Mouse (Mus musculus) MEL (cell line): ENCODE results near the gene Atp6v0a4. TPM values are rescaled to one million over a fixed set of nuclear protein-coding genes. Genes with fewer than 3 reads are reported as not detected.

Source experiments
- DNase-seq: peaks from one replicate; pipeline ENCODE4 v3.0.0; 2011; ENCODE audit warnings: low read depth, low spot score
- H3K27ac ChIP-seq: 2 replicates; pipeline ENCODE4 v1.5.1; 2012; ENCODE audit warnings: low read depth, mild to moderate bottlenecking, control low read depth, low read length, moderate library complexity; ENCODE audit not compliant: control insufficient read depth
- H3K27me3 ChIP-seq, 2 experiments: fragments of 150-350 bp in 1 of 2; sonication (generic) in 1 of 2; 2 replicates each; pipeline ENCODE4 v1.6.1; 2012; ENCODE audit warnings: low read length in 2 of 2, mild to moderate bottlenecking in 2 of 2, improper control_type of control experiment in 1 of 2, moderate library complexity in 1 of 2; ENCODE audit not compliant: insufficient read depth in 2 of 2, control insufficient read depth in 1 of 2
- H3K36me3 ChIP-seq, 2 experiments: 2 replicates each; pipeline ENCODE4 v1.6.1; 2012 to 2014; ENCODE audit warnings: low read length in 2 of 2, improper control_type of control experiment in 1 of 2, inconsistent platforms in 1 of 2, mild to moderate bottlenecking in 1 of 2; ENCODE audit not compliant: insufficient read depth in 2 of 2, control insufficient read depth in 1 of 2
- H3K4me1 ChIP-seq, 2 experiments: fragments of 150-350 bp in 1 of 2; sonication (generic) in 1 of 2; 2 replicates each; pipeline ENCODE4 v1.6.1; 2012; ENCODE audit warnings: low read length in 2 of 2, improper control_type of control experiment in 1 of 2, mild to moderate bottlenecking in 1 of 2; ENCODE audit not compliant: insufficient read depth in 2 of 2, control insufficient read depth in 1 of 2
- H3K4me3 ChIP-seq, 2 experiments: fragments of 150-350 bp in 1 of 2; sonication (generic) in 1 of 2; 2 replicates each; pipeline ENCODE4 v1.5.1; 2012; ENCODE audit warnings: low read depth in 2 of 2, low read length in 2 of 2, mild to moderate bottlenecking in 2 of 2, moderate library complexity in 2 of 2, control low read depth in 1 of 2, improper control_type of control experiment in 1 of 2; ENCODE audit not compliant: control insufficient read depth in 1 of 2, insufficient read depth in 1 of 2
- H3K79me2 ChIP-seq: 2 replicates; pipeline ENCODE4 v1.6.1; 2012; ENCODE audit warnings: mild to moderate bottlenecking, low read length, moderate library complexity; ENCODE audit not compliant: control insufficient read depth, poor library complexity, insufficient read depth
- H3K9ac ChIP-seq: 2 replicates; pipeline ENCODE4 v1.6.1; 2012; ENCODE audit warnings: low read depth, mild to moderate bottlenecking, control low read depth, low read length, moderate library complexity; ENCODE audit not compliant: control insufficient read depth, poor library complexity, severe bottlenecking
- H3K9me3 ChIP-seq: fragments of 150-350 bp; sonication (generic); replicated peaks from 2 replicates; pipeline ENCODE4 v1.6.1; 2012; ENCODE audit warnings: mild to moderate bottlenecking, low read length, improper control_type of control experiment, moderate library complexity; ENCODE audit not compliant: insufficient read depth
- ELF1 ChIP-seq: IDR thresholded peaks from 2 replicates; pipeline ENCODE4 v1.6.1; 2014; ENCODE audit warnings: low read depth, mild to moderate bottlenecking, inconsistent platforms, low read length, improper control_type of control experiment, moderate library complexity
- MAFK ChIP-seq: IDR thresholded peaks from 2 replicates; pipeline ENCODE4 v1.6.1; 2011; ENCODE audit warnings: low read depth, mild to moderate bottlenecking, low read length, improper control_type of control experiment, borderline replicate concordance
- MAX ChIP-seq: IDR thresholded peaks from 2 replicates; pipeline ENCODE4 v1.6.1; 2011; ENCODE audit warnings: low read length, improper control_type of control experiment
- NELFE ChIP-seq: IDR thresholded peaks from 2 replicates; pipeline ENCODE4 v1.6.1; 2011; ENCODE audit warnings: low read depth, low read length, improper control_type of control experiment
- POLR2AphosphoS2 ChIP-seq: IDR thresholded peaks from 2 replicates; pipeline ENCODE4 v1.6.1; 2011; ENCODE audit warnings: low read length, improper control_type of control experiment
- RAD21 ChIP-seq: IDR thresholded peaks from 2 replicates; pipeline ENCODE4 v1.6.1; 2011; ENCODE audit warnings: mild to moderate bottlenecking, low read depth, low read length, improper control_type of control experiment
- SIN3A ChIP-seq: IDR thresholded peaks from 2 replicates; pipeline ENCODE4 v1.6.1; 2012; ENCODE audit warnings: low read length, improper control_type of control experiment, inconsistent platforms
- SMC3 ChIP-seq: IDR thresholded peaks from 2 replicates; pipeline ENCODE4 v1.6.1; 2011; ENCODE audit warnings: low read depth, low read length, improper control_type of control experiment
- USF2 ChIP-seq, 2 experiments: IDR thresholded peaks; 2 replicates each; pipeline ENCODE4 v1.6.1; 2011 to 2012; ENCODE audit warnings: improper control_type of control experiment in 2 of 2, low read length in 2 of 2, borderline replicate concordance in 1 of 2, inconsistent platforms in 1 of 2, low read depth in 1 of 2, mild to moderate bottlenecking in 1 of 2; ENCODE audit not compliant: insufficient read depth in 1 of 2
- ZC3H11A ChIP-seq: IDR thresholded peaks from 2 replicates; pipeline ENCODE4 v1.6.1; 2012; ENCODE audit warnings: low read depth, mild to moderate bottlenecking, inconsistent platforms, low read length, improper control_type of control experiment
- ZNF384 ChIP-seq: IDR thresholded peaks from 2 replicates; pipeline ENCODE4 v1.6.1; 2012; ENCODE audit warnings: low read depth, mild to moderate bottlenecking, inconsistent platforms, low read length, improper control_type of control experiment
- polyA plus RNA-seq, 2 experiments: library from polyadenylated mRNA; stranded (reverse) in 1 of 2; unstranded in 1 of 2; fragments of >175 nt in 1 of 2; fragments of >200 nt in 1 of 2; gene quantifications; 2 replicates each; pipeline versions ENCODE4 v1.2.1 to v1.2.4; 2012; ENCODE audit warnings: low replicate concordance in 2 of 2, low read depth in 1 of 2; ENCODE audit not compliant: insufficient read length in 2 of 2, insufficient read depth in 1 of 2, missing spikeins in 1 of 2
- total RNA-seq: library from RNA; depleted of rRNA; stranded (reverse); fragments of 300-350 nt; gene quantifications from 2 replicates; pipeline ENCODE4 v1.2.3, GENCODE M21; 2012

Gene Atp6v0a4
- total and polyA plus RNA-seq, 3 experiments: 0.12 TPM; not detected in 2

- Histone ChIP-seq H3K4me3 (no peak overlapping the region), H3K27me3 (no peaks in the 10 kb centered on the region), H3K9ac (no peak overlapping the region), H3K36me3 (no peaks in the 10 kb centered on the region), H3K4me1 (no peaks in the 10 kb centered on the region), H3K79me2 (no peaks in the 10 kb centered on the region), H3K27ac (no peak overlapping the region), H3K9me3 (no peaks in the 10 kb centered on the region)
- TF ChIP-seq USF2 (IDR thresholded peaks at IDR 0.05; ENCODE audit: borderline replicate concordance in 1 of 2, insufficient read depth in 1 of 2, low read depth in 1 of 2, low read length in 2 of 2) (no peak), ELF1 (no peak), SMC3 (no peak)
- DNase-seq: no peak
Measured at GRCm38 (mm10) chr6:38118341-38118740, 6.0 kb downstream of the Atp6v0a4 start.

GRCm38 (mm10) chr6:38116107-38116770 lies 8.1 kb downstream of the Atp6v0a4 start:
- TF ChIP-seq ZNF384: peak; percentile 72
- no peak for TF ChIP-seq RAD21
- Histone ChIP-seq H3K9me3 (no peaks in the 10 kb centered on the region), H3K27me3 (no peaks in the 10 kb centered on the region; a peak in 1 of 4 replicates), H3K27ac (no peak overlapping the region), H3K4me1 (no peaks in the 10 kb centered on the region), H3K36me3 (no peaks in the 10 kb centered on the region), H3K4me3 (no peak overlapping the region), H3K9ac (no peak overlapping the region), H3K79me2 (no peaks in the 10 kb centered on the region)
- no peak for DNase-seq

- no peak for DNase-seq
- Histone ChIP-seq H3K4me1 (no peaks in the 10 kb centered on the region), H3K9ac (no peak overlapping the region), H3K4me3 (no peak overlapping the region)
- no peak for TF ChIP-seq ZC3H11A
- no peak for TF ChIP-seq MAX
- no peak for TF ChIP-seq NELFE
- TF ChIP-seq MAFK: no peak
- TF ChIP-seq POLR2AphosphoS2: no peak
- TF ChIP-seq SIN3A: no peak
- TF ChIP-seq, all 39 proteins: peak for 0
- Histone ChIP-seq H3K36me3 (no peaks in the 10 kb centered on the region), H3K9me3 (no peaks in the 10 kb centered on the region), H3K27ac (no peak overlapping the region), H3K27me3 (no peaks in the 10 kb centered on the region; a peak in 1 of 4 replicates), H3K79me2 (no peaks in the 10 kb centered on the region)
Measured at GRCm38 (mm10) chr6:38110859-38111258, 13.5 kb downstream of the Atp6v0a4 start.
